Mouse (Mus musculus) liver, adult 2 months (tissue): ENCODE data around the gene Arl3. TPM values are rescaled to one million over a fixed set of nuclear protein-coding genes. Genes with fewer than 3 reads are reported as not detected.
A peak's percentile ranks its signal among the peaks of the same experiment; 100 is the strongest.

Source experiments
- DNase-seq: peaks from one replicate; pipeline ENCODE4 v3.0.0-alpha.2; 2011; ENCODE audit warnings: low read depth, low spot score; ENCODE audit errors: extremely low read depth
- H3K27ac ChIP-seq: fragments of 200-500 bp; replicated peaks from 2 replicates; pipeline ENCODE4 v1.5.1; 2012; ENCODE audit warnings: low read depth, mild to moderate bottlenecking, control low read depth, inconsistent platforms, low read length; ENCODE audit not compliant: insufficient read depth
- H3K27me3 ChIP-seq: fragments of 200-500 bp; 2 replicates; pipeline ENCODE4 v1.6.1; 2012; ENCODE audit warnings: mild to moderate bottlenecking, moderate library complexity, low read length, inconsistent platforms; ENCODE audit not compliant: control insufficient read depth, insufficient read depth
- H3K36me3 ChIP-seq: fragments of 200-500 bp; 2 replicates; pipeline ENCODE4 v1.6.1; 2012; ENCODE audit warnings: low read length, inconsistent platforms; ENCODE audit not compliant: control insufficient read depth, insufficient read depth
- H3K4me1 ChIP-seq: fragments of 200-500 bp; 2 replicates; pipeline ENCODE4 v1.6.1; 2011; ENCODE audit warnings: low read length; ENCODE audit not compliant: control insufficient read depth, insufficient read depth
- H3K4me3 ChIP-seq: fragments of 200-500 bp; 2 replicates; pipeline ENCODE4 v1.5.1; 2011; ENCODE audit warnings: low read depth, mild to moderate bottlenecking, control low read depth, low read length, moderate library complexity; ENCODE audit not compliant: insufficient read depth
- H3K79me2 ChIP-seq: fragments of 200-500 bp; 2 replicates; pipeline ENCODE4 v1.6.1; 2012; ENCODE audit warnings: inconsistent platforms, mild to moderate bottlenecking, low read length, moderate library complexity; ENCODE audit not compliant: control insufficient read depth, insufficient read depth
- H3K9ac ChIP-seq: fragments of 200-500 bp; 2 replicates; pipeline ENCODE4 v1.6.1; 2012; ENCODE audit warnings: low read depth, mild to moderate bottlenecking, control low read depth, inconsistent platforms, low read length
- CTCF ChIP-seq: fragments of 200-500 bp; IDR thresholded peaks from 2 replicates; pipeline ENCODE4 v1.5.1; 2011; ENCODE audit warnings: low read depth, low read length, control low read depth
- POLR2A ChIP-seq: fragments of 200-500 bp; IDR thresholded peaks from 2 replicates; pipeline ENCODE4 v1.6.1; 2011; ENCODE audit warnings: low read length, control low read depth; ENCODE audit not compliant: insufficient read depth; ENCODE audit errors: extremely low read depth
- WGBS: fragments of 180-500 bp; shearing (Covaris S2); methylation state at CpG from one replicate; pipeline ENCODE4 v1.1.7; 2018; 5-methylcytosine and 5-hydroxymethylcytosine counted together
- polyA plus RNA-seq: library from polyadenylated mRNA; depleted of rRNA; stranded (reverse); fragments of >200 nt; gene quantifications from 2 replicates; pipeline ENCODE4 v1.2.3, GENCODE M21; 2012
- total RNA-seq: library from RNA; depleted of rRNA; stranded (reverse); fragments of >200 nt; gene quantifications from 2 replicates; pipeline ENCODE4 v1.2.3, GENCODE M21; 2014

Gene Arl3
- total and polyA plus RNA-seq, 2 experiments: 8.7 to 25.1 TPM

GRCm38 (mm10) chr19:46510401-46510800 lies 62.6 kb downstream of the Arl3 start:
- WGBS: 49% methylated on average over 5 of the region's 5 CpGs

GRCm38 (mm10) chr19:46509736-46510135 lies 63.3 kb downstream of the Arl3 start:
- Histone ChIP-seq H3K27me3 (no peaks in the 10 kb centered on the region), H3K4me1 (peaks cover 35% of the 10 kb centered on the region), H3K4me3 (no peak overlapping the region), H3K36me3 (peaks cover 17% of the 10 kb centered on the region), H3K27ac (0 out of 2 replicates have a peak overlapping the region, but pooled peaks have one; percentile 15), H3K79me2 (peaks cover 47% of the 10 kb centered on the region), H3K9ac (no peak overlapping the region)
- TF ChIP-seq POLR2A: no peak
- TF ChIP-seq CTCF: no peak
- DNase-seq: no peak
- WGBS: 49% methylated on average over 4 of the region's 4 CpGs

More at GRCm38 (mm10) chr19:46510401-46510800, 62.6 kb downstream of the Arl3 start:
- no peak overlapping the region for H3K27ac ChIP-seq
- H3K9ac ChIP-seq: no peak overlapping the region
- peaks cover 29% of the 10 kb centered on the region for H3K4me1 ChIP-seq
- peaks cover 41% of the 10 kb centered on the region for H3K79me2 ChIP-seq
- peaks cover 22% of the 10 kb centered on the region for H3K36me3 ChIP-seq
- TF ChIP-seq CTCF (no peak), POLR2A (no peak)
- H3K4me3 ChIP-seq: no peak overlapping the region
- no peaks in the 10 kb centered on the region for H3K27me3 ChIP-seq
- DNase-seq: no peak

GRCm38 (mm10) chr19:46509202-46509601 lies 63.8 kb downstream of the Arl3 start:
- TF ChIP-seq CTCF: no peak
- no peak for TF ChIP-seq POLR2A
- H3K27ac ChIP-seq: no peak overlapping the region
- H3K36me3 ChIP-seq: peaks cover 15% of the 10 kb centered on the region; the same call in 1 of the 2 replicates
- no peaks in the 10 kb centered on the region for H3K27me3 ChIP-seq
- H3K4me1 ChIP-seq: peaks cover 38% of the 10 kb centered on the region
- no peak for DNase-seq
- H3K9ac ChIP-seq: no peak overlapping the region
- no peak overlapping the region for H3K4me3 ChIP-seq
- peaks cover 51% of the 10 kb centered on the region for H3K79me2 ChIP-seq
- WGBS: 59% methylated on average over 3 of the region's 3 CpGs

- H3K79me2 ChIP-seq: peaks cover 55% of the 10 kb centered on the region
- H3K36me3 ChIP-seq: peaks cover 13% of the 10 kb centered on the region; the same call in 1 of the 2 replicates
- no peak overlapping the region for H3K4me3 ChIP-seq
- no peak for TF ChIP-seq CTCF
- no peak for TF ChIP-seq POLR2A
- DNase-seq: no peak
- 81% methylated on average over 3 of the region's 3 CpGs for WGBS
- no peaks in the 10 kb centered on the region for H3K27me3 ChIP-seq
- no peak overlapping the region for H3K9ac ChIP-seq
- no peak overlapping the region for H3K27ac ChIP-seq
- peaks cover 38% of the 10 kb centered on the region for H3K4me1 ChIP-seq
Measured at GRCm38 (mm10) chr19:46508738-46509137, 64.3 kb downstream of the Arl3 start.

GRCm38 (mm10) chr19:46507806-46508205 lies 65.2 kb downstream of the Arl3 start:
- no peaks in the 10 kb centered on the region for H3K27me3 ChIP-seq
- H3K4me1 ChIP-seq: peaks cover 38% of the 10 kb centered on the region
- peaks cover 58% of the 10 kb centered on the region for H3K79me2 ChIP-seq
- TF ChIP-seq CTCF (no peak), POLR2A (no peak)
- H3K27ac ChIP-seq: no peak overlapping the region
- no peak for DNase-seq
- WGBS: 3% methylated on average over 1 of the region's 1 CpGs
- H3K9ac ChIP-seq: no peak overlapping the region
- peaks cover 8% of the 10 kb centered on the region; the same call in 1 of the 2 replicates for H3K36me3 ChIP-seq
- H3K4me3 ChIP-seq: no peak overlapping the region

GRCm38 (mm10) chr19:46507181-46507581 lies 65.8 kb downstream of the Arl3 start:
- Histone ChIP-seq H3K4me3 (no peak overlapping the region), H3K9ac (no peak overlapping the region), H3K79me2 (peaks cover 61% of the 10 kb centered on the region), H3K36me3 (peaks cover 5% of the 10 kb centered on the region; the same call in 1 of the 2 replicates), H3K27ac (no peak overlapping the region), H3K27me3 (no peaks in the 10 kb centered on the region), H3K4me1 (peaks cover 38% of the 10 kb centered on the region)
- TF ChIP-seq POLR2A (no peak), CTCF (no peak)
- DNase-seq: no peak
- WGBS: 84% methylated on average over 8 of the region's 8 CpGs
